Mouse (Mus musculus) heart, postnatal 0 days (tissue): ENCODE measurements around the gene Grid1.

Experiments
- CTCF ChIP-seq: IDR thresholded peaks from 2 replicates; pipeline ENCODE4 v1.5.1; 2016; ENCODE audit warnings: antibody characterized with exemption, control low read depth, low read depth
- EP300 ChIP-seq: IDR thresholded peaks from 2 replicates; pipeline ENCODE4 v1.6.1; 2016; ENCODE audit warnings: antibody characterized with exemption, low read depth

GRCm38 (mm10) chr14:34989131-34989530 is 169.2 kb downstream of the Grid1 start:
- TF ChIP-seq EP300 (no peak), CTCF (no peak)
